In genomic region chr5:38480822-38481707, GRCm38 (mm10) we compare ENCODE assay signal across 9 mouse cellular contexts. TPM values are rescaled to one million over a fixed set of nuclear protein-coding genes. Genes with fewer than 3 reads are reported as not detected.
DNase-seq lines count a peak whose midpoint lies in the region; ATAC-seq and TF ChIP-seq lines count a peak whose summit lies in the region.
"Had no signal": no experiment of that assay in that cellular context is flagged by ENCODE, and none has a peak within 500 bp of the region (broad histone marks: within the 10 kb centered on the region; RNA-seq: fewer than 3 reads in every experiment).

No protein-coding gene starts in this region.

- H3K27ac ChIP-seq in kidney, embryonic 16.5 days (ENCODE audit: low read length) = peak overlapping the region; percentile 61; the same call in 1 of the 2 replicates
- H3K27ac ChIP-seq in heart, postnatal 0 days (ENCODE audit: low read depth) = peak overlapping the region; percentile 48; the same call in 1 of the 2 replicates
- H3K27ac ChIP-seq in intestine, embryonic 14.5 days (ENCODE audit: low read depth) = no peak overlapping the region
- H3K27ac ChIP-seq in midbrain, postnatal 0 days (ENCODE audit: low read depth, low read length) = no peak overlapping the region
- H3K27ac ChIP-seq in forebrain, embryonic 16.5 days (ENCODE audit: low read length) = no peak overlapping the region

- H3K9ac ChIP-seq in kidney, embryonic 16.5 days (replicated peaks; ENCODE audit: low read length) = peak overlapping the region; percentile 54
- H3K9ac ChIP-seq in heart, postnatal 0 days (replicated peaks; ENCODE audit: low read depth, low read length) = peak overlapping the region; percentile 26; the same call in 1 of the 2 replicates
- H3K9ac ChIP-seq in intestine, embryonic 14.5 days (ENCODE audit: low read length) = no peak overlapping the region
- no peak overlapping the region for H3K9ac ChIP-seq in midbrain, postnatal 0 days (replicated peaks; ENCODE audit: low read length, poor library complexity, severe bottlenecking)
- H3K9ac ChIP-seq in forebrain, embryonic 16.5 days (replicated peaks; ENCODE audit: low read depth, low read length) = no peak overlapping the region

- H3K4me3 ChIP-seq in kidney, embryonic 16.5 days (ENCODE audit: low read length) = peak overlapping the region; percentile 36
- peak overlapping the region; percentile 45; the same call in 1 of the 2 replicates for H3K4me3 ChIP-seq in heart, postnatal 0 days (ENCODE audit: low read depth, low read length)
- H3K4me3 ChIP-seq in intestine, embryonic 14.5 days (ENCODE audit: low read depth, low read length) = no peak overlapping the region
- no peak overlapping the region for H3K4me3 ChIP-seq in midbrain, postnatal 0 days (ENCODE audit: low read depth, low read length)
- H3K4me3 ChIP-seq in forebrain, embryonic 16.5 days (replicated peaks; ENCODE audit: low read length) = no peak overlapping the region

- peaks cover 23% of the 10 kb centered on the region for H3K4me1 ChIP-seq in kidney, embryonic 16.5 days (ENCODE audit: insufficient read depth, low read length)
- H3K4me1 ChIP-seq in heart, postnatal 0 days (ENCODE audit: control insufficient read depth, insufficient read depth) = peaks cover 9% of the 10 kb centered on the region; the same call in 1 of the 2 replicates
- H3K4me1 ChIP-seq in intestine, embryonic 14.5 days (replicated peaks; ENCODE audit: control insufficient read depth, insufficient read depth, low read length) = peaks cover 12% of the 10 kb centered on the region
- no peaks in the 10 kb centered on the region for H3K4me1 ChIP-seq in midbrain, postnatal 0 days (ENCODE audit: insufficient read depth, low read length)
- H3K4me1 ChIP-seq in forebrain, embryonic 16.5 days (replicated peaks; ENCODE audit: control insufficient read depth, insufficient read depth, low read length) = peaks cover 13% of the 10 kb centered on the region

- DNase-seq in kidney, postnatal 10 days = no peak
- DNase-seq in heart, postnatal 0 days (ENCODE audit: low spot score) = no peak
- no peak for DNase-seq in intestine, embryonic 14.5 days (ENCODE audit: low spot score)
- no peak for DNase-seq in midbrain, postnatal 0 days (ENCODE audit: low spot score)
- DNase-seq: right cerebral cortex, postnatal 14 days had no signal

- WGBS in kidney, embryonic 16.5 days = 64% methylated on average over 10 of the region's 10 CpGs
- 69% methylated on average over 10 of the region's 10 CpGs for WGBS in heart, postnatal 0 days
- 78% methylated on average over 10 of the region's 10 CpGs for WGBS in intestine, embryonic 14.5 days
- WGBS in midbrain, postnatal 0 days = 83% methylated on average over 10 of the region's 10 CpGs
- WGBS in forebrain, embryonic 16.5 days = 85% methylated on average over 10 of the region's 10 CpGs

- ATAC-seq in kidney, embryonic 16.5 days (ENCODE audit: low FRiP score, low TSS enrichment) = peak; percentile 10; the same call in 1 of the 2 replicates
- ATAC-seq in heart, postnatal 0 days (ENCODE audit: insufficient read depth, low read depth) = no peak
- no peak; the same call in 1 of the 2 replicates for ATAC-seq in intestine, embryonic 14.5 days (replicated peaks; ENCODE audit: low FRiP score, low TSS enrichment, low read depth)
- no peak for ATAC-seq in midbrain, postnatal 0 days (ENCODE audit: low FRiP score)
- ATAC-seq in inflammation-experienced regulatory T-cells, adult 6 months = no peak
- no peak for ATAC-seq in forebrain, embryonic 16.5 days

- TF ChIP-seq CTCF in heart, postnatal 0 days (IDR thresholded peaks at IDR 0.05; ENCODE audit: low read depth) = no peak
- no peak for TF ChIP-seq CTCF in midbrain, postnatal 0 days (IDR thresholded peaks at IDR 0.05)

- H3K36me3 ChIP-seq in kidney, embryonic 16.5 days (ENCODE audit: insufficient read depth, low read length) = no peaks in the 10 kb centered on the region
- no peaks in the 10 kb centered on the region for H3K36me3 ChIP-seq in heart, postnatal 0 days (replicated peaks; ENCODE audit: control insufficient read depth, insufficient read depth, low read length)
- H3K36me3 ChIP-seq in intestine, embryonic 14.5 days (ENCODE audit: control insufficient read depth, insufficient read depth, low read length) = no peaks in the 10 kb centered on the region
- H3K36me3 ChIP-seq in midbrain, postnatal 0 days (ENCODE audit: insufficient read depth, low read length) = no peaks in the 10 kb centered on the region
- H3K36me3 ChIP-seq in forebrain, embryonic 16.5 days (ENCODE audit: control insufficient read depth, insufficient read depth) = no peaks in the 10 kb centered on the region

- H3K27me3 ChIP-seq in kidney, embryonic 16.5 days (ENCODE audit: insufficient read depth, low read length) = no peaks in the 10 kb centered on the region
- H3K27me3 ChIP-seq in heart, postnatal 0 days (ENCODE audit: control insufficient read depth, insufficient read depth, low read length) = no peaks in the 10 kb centered on the region
- H3K27me3 ChIP-seq in intestine, embryonic 14.5 days (replicated peaks; ENCODE audit: control insufficient read depth, insufficient read depth, low read length) = no peaks in the 10 kb centered on the region
- H3K27me3 ChIP-seq in midbrain, postnatal 0 days (ENCODE audit: insufficient read depth, low read length) = 0 out of 2 replicates have a peak, but pooled peaks cover 4% of the 10 kb centered on the region
- no peaks in the 10 kb centered on the region for H3K27me3 ChIP-seq in forebrain, embryonic 16.5 days (replicated peaks; ENCODE audit: control insufficient read depth, insufficient read depth, low read length)
- H3K27me3 ChIP-seq: Patski had no signal

- peak overlapping the region; percentile 55 for H3K4me2 ChIP-seq in kidney, embryonic 16.5 days (replicated peaks; ENCODE audit: low read depth, low read length)
- peak overlapping the region; percentile 66 for H3K4me2 ChIP-seq in heart, postnatal 0 days (ENCODE audit: low read depth, low read length)
- peak overlapping the region; percentile 52 for H3K4me2 ChIP-seq in intestine, embryonic 14.5 days (ENCODE audit: low read length)
- H3K4me2 ChIP-seq in midbrain, postnatal 0 days (ENCODE audit: low read depth, low read length, poor library complexity, severe bottlenecking) = peak overlapping the region; percentile 39; the same call in 1 of the 2 replicates
- no peak overlapping the region; the same call in 1 of the 2 replicates for H3K4me2 ChIP-seq in forebrain, embryonic 16.5 days (ENCODE audit: low read length)

- no peak for TF ChIP-seq EP300 in heart, postnatal 0 days (IDR thresholded peaks at IDR 0.05; ENCODE audit: low read depth)

- H3K9me3 ChIP-seq in kidney, embryonic 16.5 days (ENCODE audit: low read length) = no peaks in the 10 kb centered on the region
- H3K9me3 ChIP-seq in heart, postnatal 0 days (replicated peaks; ENCODE audit: control insufficient read depth, low read length) = no peaks in the 10 kb centered on the region
- H3K9me3 ChIP-seq in intestine, embryonic 14.5 days (ENCODE audit: control insufficient read depth, low read length) = no peaks in the 10 kb centered on the region
- H3K9me3 ChIP-seq in midbrain, postnatal 0 days (ENCODE audit: low read length) = no peaks in the 10 kb centered on the region
- H3K9me3 ChIP-seq in forebrain, embryonic 16.5 days (ENCODE audit: control insufficient read depth, low read length) = no peaks in the 10 kb centered on the region

RNA-seq across cellular contexts. Expression of gene Slc2a9, which starts 21.9 kb away (rescaled TPM):
- 1.8 and 2.4 TPM in 2 replicates for polyA plus RNA-seq in kidney, embryonic 16.5 days (2015; fragmentation: Nextera tagmentation; extraction: Ambion mirVana)
- total RNA-seq in heart, postnatal 0 days (2014; rRNA removed; ENCODE audit: low replicate concordance) = 0.23 and 4.3 TPM in 2 replicates
- polyA plus RNA-seq in heart, postnatal 0 days (2015; fragmentation: Nextera tagmentation; extraction: Ambion mirVana) = 0.61 and 0.74 TPM in 2 replicates
- polyA plus RNA-seq in intestine, embryonic 14.5 days (2014; fragmentation: Nextera tagmentation; extraction: Ambion mirVana) = 0.40 and 1.2 TPM in 2 replicates
- total RNA-seq in midbrain, postnatal 0 days (2014; rRNA removed) = 1.3 and 3.4 TPM in 2 replicates
- 0.44 and 0.93 TPM in 2 replicates for polyA plus RNA-seq in midbrain, postnatal 0 days (2015; fragmentation: Nextera tagmentation; extraction: Ambion mirVana)
- 10 to 100 TPM in 1 of 3 experiments, 1 to 10 TPM in 2; 7.6 to 10.5 (median 8.7) TPM for polyA plus RNA-seq in inflammation-experienced regulatory T-cells, adult 6 months (2017; shearing (Covaris generic))
- 0.35 and 0.53 TPM in 2 replicates for polyA plus RNA-seq in forebrain, embryonic 16.5 days (2015; fragmentation: Nextera tagmentation; extraction: Ambion mirVana)

Comparison
In these comparisons a context has a peak if more than half of its experiments do, and no peak if none do; other contexts are left out.
1. H3K27ac ChIP-seq: peak in kidney, embryonic 16.5 days (single experiment) and heart, postnatal 0 days (single experiment); none in intestine, embryonic 14.5 days (single experiment), midbrain, postnatal 0 days (single experiment) and forebrain, embryonic 16.5 days (single experiment).
2. H3K4me3 ChIP-seq: peak in kidney, embryonic 16.5 days (single experiment) and heart, postnatal 0 days (single experiment); none in intestine, embryonic 14.5 days (single experiment), midbrain, postnatal 0 days (single experiment) and forebrain, embryonic 16.5 days (single experiment).
3. H3K9ac ChIP-seq: peak in kidney, embryonic 16.5 days (single experiment) and heart, postnatal 0 days (single experiment); none in intestine, embryonic 14.5 days (single experiment), midbrain, postnatal 0 days (single experiment) and forebrain, embryonic 16.5 days (single experiment).